ENCODE assay signal across 8 mouse cellular contexts in the genomic region with DNA sequence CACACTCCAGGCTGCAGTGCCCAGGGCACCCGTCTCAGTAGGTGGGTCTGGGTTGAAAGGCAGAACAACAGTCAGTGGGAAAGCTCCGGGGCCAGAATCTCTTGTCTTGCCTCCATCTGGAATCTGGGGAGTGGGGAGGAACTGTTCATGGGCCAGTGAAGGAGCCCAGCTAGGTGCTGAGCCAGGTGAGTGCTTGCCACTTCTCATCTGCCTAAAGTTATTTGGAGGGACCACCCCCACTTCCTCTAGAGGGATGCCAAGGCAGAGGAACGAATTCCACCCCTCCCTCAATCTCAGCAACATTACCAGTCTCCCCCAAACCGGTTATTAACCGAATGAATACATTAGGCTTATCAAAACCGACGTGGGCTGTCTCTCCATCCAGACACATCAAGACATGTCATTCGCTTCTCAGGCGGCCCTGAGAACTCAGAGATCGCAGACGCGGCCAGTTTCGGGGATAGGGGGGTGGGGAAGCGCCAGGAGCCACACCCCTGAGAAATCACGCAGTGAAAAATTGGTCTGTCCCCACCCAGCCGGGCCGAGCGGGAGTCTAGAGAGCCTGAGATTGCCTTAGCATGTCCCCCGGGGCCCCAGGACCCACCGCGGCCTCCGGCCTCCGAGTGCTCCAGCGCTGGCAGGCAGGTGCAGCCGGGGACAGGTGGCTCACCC. TPM values are rescaled to one million over a fixed set of nuclear protein-coding genes. Genes with fewer than 3 reads are reported as not detected.
DNase-seq lines count a peak whose midpoint lies in the region; ATAC-seq lines count a peak whose summit lies in the region.

No protein-coding gene starts in this region.

- peak; percentile 34 to 52 for DNase-seq in heart, adult 9 months (ENCODE audit: low spot score in 2 of 2)
- no peak for DNase-seq in heart, postnatal 4 days
- DNase-seq in A20 (ENCODE audit: low read depth, low spot score) = peak; percentile 26
- DNase-seq in liver, embryonic 13.5 days = no peak
- DNase-seq in left cerebral cortex, adult 8-10 months (ENCODE audit: low spot score in 2 of 2) = no peak

- ATAC-seq in embryonic facial prominence, embryonic 13.5 days (ENCODE audit: insufficient number of reproducible peaks, insufficient read depth, low FRiP score, low TSS enrichment, low read depth) = no peak
- no peak for ATAC-seq in liver, embryonic 13.5 days (ENCODE audit: low read depth)
- no peak for ATAC-seq in frontal cortex, adult (ENCODE audit: low TSS enrichment)
- ATAC-seq in inflammation-experienced regulatory T-cells, adult 6 months = no peak

- peak overlapping the region; percentile 41; the same call in 1 of the 2 replicates for H3K9ac ChIP-seq in embryonic facial prominence, embryonic 13.5 days
- no peak overlapping the region for H3K9ac ChIP-seq in liver, embryonic 13.5 days

- H3K4me3 ChIP-seq in embryonic facial prominence, embryonic 13.5 days = peak overlapping the region; percentile 44
- H3K4me3 ChIP-seq in liver, embryonic 13.5 days (replicated peaks) = peak overlapping the region; percentile 43

- no peaks in the 10 kb centered on the region for H3K9me3 ChIP-seq in embryonic facial prominence, embryonic 13.5 days
- H3K9me3 ChIP-seq in liver, embryonic 13.5 days (replicated peaks) = no peaks in the 10 kb centered on the region

- no peak overlapping the region for H3K27ac ChIP-seq in embryonic facial prominence, embryonic 13.5 days
- H3K27ac ChIP-seq in liver, embryonic 13.5 days = no peak overlapping the region

- H3K4me2 ChIP-seq in embryonic facial prominence, embryonic 13.5 days = peak overlapping the region; percentile 62
- peak overlapping the region; percentile 50 for H3K4me2 ChIP-seq in liver, embryonic 13.5 days

- WGBS in embryonic facial prominence, embryonic 13.5 days = 2% methylated on average over 25 of the region's 25 CpGs
- WGBS in liver, embryonic 13.5 days (ENCODE audit: insufficient replicate concordance) = 5% methylated on average over 25 of the region's 25 CpGs

- peaks cover 30% of the 10 kb centered on the region for H3K4me1 ChIP-seq in embryonic facial prominence, embryonic 13.5 days
- peaks cover 5% of the 10 kb centered on the region; the same call in 1 of the 2 replicates for H3K4me1 ChIP-seq in liver, embryonic 13.5 days (replicated peaks)

- H3K27me3 ChIP-seq in embryonic facial prominence, embryonic 13.5 days = peaks cover 59% of the 10 kb centered on the region
- peaks cover 60% of the 10 kb centered on the region for H3K27me3 ChIP-seq in liver, embryonic 13.5 days

- H3K36me3 ChIP-seq in embryonic facial prominence, embryonic 13.5 days = no peaks in the 10 kb centered on the region
- no peaks in the 10 kb centered on the region for H3K36me3 ChIP-seq in liver, embryonic 13.5 days

RNA-seq across cellular contexts. Expression of gene Ppl, which starts 0.8 kb away (rescaled TPM):
- total RNA-seq in heart, postnatal 4 days (2021) = 1 to 10 TPM; 2.4 to 2.5 TPM
- 7.9 and 8.4 TPM in 2 replicates for polyA plus RNA-seq in embryonic facial prominence, embryonic 13.5 days (2015; fragmentation: Nextera tagmentation; extraction: Ambion mirVana)
- polyA plus RNA-seq in liver, embryonic 13.5 days (2015; fragmentation: Nextera tagmentation; extraction: Ambion mirVana) = 0.14 and 0.24 TPM in 2 replicates
- polyA plus RNA-seq in inflammation-experienced regulatory T-cells, adult 6 months (2017; shearing (Covaris generic)) = under 1 TPM in 2 of 3 experiments, not detected in 1; 0.10 to 0.12 TPM
- total RNA-seq in left cerebral cortex, adult 8-10 months (2022) = 1 to 10 TPM; 1.7 to 3.0 (median 1.9) TPM

RNA-seq across cellular contexts. Expression of gene Sec14l5, which starts 15.5 kb away (rescaled TPM):
- under 1 TPM; 0.10 to 0.16 TPM for total RNA-seq in heart, postnatal 4 days (2021)
- polyA plus RNA-seq in embryonic facial prominence, embryonic 13.5 days (2015; fragmentation: Nextera tagmentation; extraction: Ambion mirVana) = 0.06 and 0.14 TPM in 2 replicates
- 0.02 TPM in 1 of 2 replicates, not detected in the other for polyA plus RNA-seq in liver, embryonic 13.5 days (2015; fragmentation: Nextera tagmentation; extraction: Ambion mirVana)
- not detected for polyA plus RNA-seq in inflammation-experienced regulatory T-cells, adult 6 months (2017; shearing (Covaris generic))
- 10 to 100 TPM in 1 of 4 experiments, 1 to 10 TPM in 3; 8.5 to 11.0 (median 8.9) TPM for total RNA-seq in left cerebral cortex, adult 8-10 months (2022)

Comparison
In these comparisons a context has a peak if more than half of its experiments do, and no peak if none do; other contexts are left out.
1. DNase-seq: peak in heart, adult 9 months (2 of 2) and A20 (single experiment); none in heart, postnatal 4 days (single experiment), liver, embryonic 13.5 days (single experiment) and left cerebral cortex, adult 8-10 months (0 of 2).